ENCODE assay signal across 11 mouse cellular contexts in the genomic region with DNA sequence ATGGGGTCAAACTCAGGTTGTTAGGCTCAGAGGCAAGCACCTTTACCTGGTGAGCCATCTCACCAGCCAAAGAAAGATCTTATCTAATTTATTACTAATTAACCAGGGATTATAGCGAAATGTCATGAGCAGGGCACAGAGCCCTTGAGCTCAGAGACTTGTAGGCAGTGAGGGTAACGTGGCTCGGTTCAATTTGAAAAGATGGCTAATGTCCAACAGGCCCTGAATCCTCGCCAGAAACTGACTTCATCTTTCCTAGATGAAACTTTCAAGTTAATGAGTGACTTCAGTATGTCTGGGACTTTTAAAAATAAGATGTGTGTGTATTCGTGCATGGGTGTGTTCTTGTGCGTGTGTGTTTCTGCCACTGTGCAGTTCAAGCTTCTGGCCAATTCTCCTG. TPM values are rescaled to one million over a fixed set of nuclear protein-coding genes. Genes with fewer than 3 reads are reported as not detected.
DNase-seq lines count a peak whose midpoint lies in the region; ATAC-seq and TF ChIP-seq lines count a peak whose summit lies in the region.
"Had no signal": no experiment of that assay in that cellular context is flagged by ENCODE, and none has a peak within 500 bp of the region (broad histone marks: within the 10 kb centered on the region; RNA-seq: fewer than 3 reads in every experiment).

No protein-coding gene starts in this region.

- H3K27ac ChIP-seq in kidney, postnatal 0 days: peak overlapping the region; percentile 47
- H3K27ac ChIP-seq in layer of hippocampus, adult 2 months: no peak overlapping the region
- H3K27ac ChIP-seq: embryonic facial prominence, embryonic 13.5 days; midbrain, embryonic 15.5 days had no signal

- no peak overlapping the region for H3K4me2 ChIP-seq in kidney, postnatal 0 days (ENCODE audit: low read length)
- H3K4me2 ChIP-seq: embryonic facial prominence, embryonic 13.5 days; midbrain, embryonic 15.5 days had no signal

- H3K36me3 ChIP-seq in kidney, postnatal 0 days (ENCODE audit: insufficient read depth, low read length): no peaks in the 10 kb centered on the region
- H3K36me3 ChIP-seq: embryonic facial prominence, embryonic 13.5 days; midbrain, embryonic 15.5 days had no signal

- no peaks in the 10 kb centered on the region for H3K27me3 ChIP-seq in kidney, postnatal 0 days (ENCODE audit: insufficient read depth, low read length)
- H3K27me3 ChIP-seq: embryonic facial prominence, embryonic 13.5 days; midbrain, embryonic 15.5 days had no signal

- H3K9ac ChIP-seq in kidney, postnatal 0 days (ENCODE audit: low read depth, low read length): no peak overlapping the region
- H3K9ac ChIP-seq: embryonic facial prominence, embryonic 13.5 days; midbrain, embryonic 15.5 days had no signal

- intact Hi-C loops in heart, postnatal 10 days (cut with DNase I): no loop called here

- DNase-seq in heart, postnatal 10 days: peak; percentile 54 to 63
- DNase-seq in heart, adult 9 months (ENCODE audit: low spot score in 2 of 2): no peak
- DNase-seq in urinary bladder, postnatal 14 days (ENCODE audit: low spot score): peak; percentile 69
- no peak for DNase-seq in urinary bladder, postnatal 25 days (ENCODE audit: low spot score)
- peak; percentile 41 for DNase-seq in kidney, postnatal 0 days (ENCODE audit: low spot score)
- no peak for DNase-seq in B cell, adult 2 months
- no peak for DNase-seq in layer of hippocampus, adult 2 months (ENCODE audit: low spot score in 2 of 2)
- DNase-seq: gastrocnemius, postnatal 25 days had no signal

- WGBS in kidney, postnatal 0 days: 42% methylated on average over 6 of the region's 6 CpGs

- H3K4me1 ChIP-seq in kidney, postnatal 0 days (replicated peaks; ENCODE audit: insufficient read depth, low read length): no peaks in the 10 kb centered on the region
- H3K4me1 ChIP-seq: midbrain, embryonic 15.5 days had no signal

- TF ChIP-seq CTCF in kidney, postnatal 0 days (IDR thresholded peaks at IDR 0.05; ENCODE audit: low read depth): no peak
- no peak for TF ChIP-seq CTCF in layer of hippocampus, adult 2 months (conservative IDR thresholded peaks at IDR 0.05)

- no peak overlapping the region for H3K4me3 ChIP-seq in kidney, postnatal 0 days (replicated peaks; ENCODE audit: low read depth, low read length)
- H3K4me3 ChIP-seq in layer of hippocampus, adult 2 months: no peak overlapping the region
- H3K4me3 ChIP-seq: embryonic facial prominence, embryonic 13.5 days; midbrain, embryonic 15.5 days had no signal

- no peaks in the 10 kb centered on the region for H3K9me3 ChIP-seq in kidney, postnatal 0 days (replicated peaks; ENCODE audit: low read length)
- H3K9me3 ChIP-seq: embryonic facial prominence, embryonic 13.5 days; midbrain, embryonic 15.5 days had no signal

- ATAC-seq in kidney, postnatal 0 days (replicated peaks; ENCODE audit: low FRiP score, low read depth): peak; percentile 70
- no peak for ATAC-seq in monocyte, adult 5-6 weeks (replicated peaks; ENCODE audit: insufficient number of reproducible peaks, low FRiP score, low TSS enrichment, poor library complexity, severe bottlenecking)
- ATAC-seq: midbrain, embryonic 15.5 days had no signal

RNA-seq across cellular contexts. Expression of gene Rab44, which starts 8.9 kb away (rescaled TPM):
- under 1 TPM; 0.34 to 0.87 TPM for total RNA-seq in heart, postnatal 10 days (2021)
- 0.21 and 0.22 TPM in 2 replicates for polyA plus RNA-seq in kidney, postnatal 0 days (2015; fragmentation: Nextera tagmentation; extraction: Ambion mirVana)
- under 1 TPM in 1 of 2 experiments, not detected in 1; 0.17 TPM for total RNA-seq in layer of hippocampus, adult 2 months (2021)
- total RNA-seq in monocyte, adult 5-6 weeks (2017): 19.9 to 98.4 TPM (median 83.3 TPM) in 3 replicates
- polyA plus RNA-seq: midbrain, embryonic 15.5 days had no signal

RNA-seq across cellular contexts. Expression of gene Cdkn1a, which starts 32.0 kb away (rescaled TPM):
- 100 to 1,000 TPM in 1 of 2 experiments, 10 to 100 TPM in 1; 46.2 to 180 TPM for total RNA-seq in heart, postnatal 10 days (2021)
- 125 and 136 TPM in 2 replicates for polyA plus RNA-seq in kidney, postnatal 0 days (2015; fragmentation: Nextera tagmentation; extraction: Ambion mirVana)
- 10 to 100 TPM in 1 of 2 experiments, 1 to 10 TPM in 1; 8.2 to 14.5 TPM for total RNA-seq in layer of hippocampus, adult 2 months (2021)
- 10.7 to 29.2 TPM (median 15.7 TPM) in 3 replicates for total RNA-seq in monocyte, adult 5-6 weeks (2017)

Comparison
In these comparisons a context has a peak if more than half of its experiments do, and no peak if none do; other contexts are left out.
1. DNase-seq: peak in heart, postnatal 10 days (2 of 2), urinary bladder, postnatal 14 days (single experiment) and kidney, postnatal 0 days (single experiment); none in heart, adult 9 months (0 of 2), urinary bladder, postnatal 25 days (single experiment), B cell, adult 2 months (0 of 2) and layer of hippocampus, adult 2 months (0 of 2).
2. RNA of gene Rab44, which starts 8.9 kb away (total RNA-seq): 19.9 to 98.4 TPM in monocyte, adult 5-6 weeks; 0.34 to 0.87 TPM in heart, postnatal 10 days and 0.17 TPM in layer of hippocampus, adult 2 months; every median in the first group is over 10 times any median in the second.